Mouse (Mus musculus) kidney, embryonic 14.5 days (tissue): ENCODE data around the gene Tle3. TPM values are rescaled to one million over a fixed set of nuclear protein-coding genes. Genes with fewer than 3 reads are reported as not detected.
A peak's percentile ranks its signal among the peaks of the same experiment; 100 is the strongest.

ENCODE experiments used
- ATAC-seq: fragments of 200-750 bp; cut with Nextera tagmentation; 2 replicates; pipeline ENCODE4 v1.8.0; 2017; ENCODE audit warnings: moderate number of reproducible peaks, mild to moderate bottlenecking, moderate TSS enrichment, moderate library complexity; ENCODE audit not compliant: low FRiP score, low TSS enrichment
- H3K27ac ChIP-seq: fragments of 300-500 bp; sonication (generic); 2 replicates; pipeline ENCODE4 v1.5.1; 2014; ENCODE audit warnings: low read depth, mild to moderate bottlenecking, low read length, moderate library complexity, mixed read lengths
- H3K27me3 ChIP-seq: fragments of 300-500 bp; sonication (generic); 2 replicates; pipeline ENCODE4 v1.6.1; 2014; ENCODE audit warnings: mild to moderate bottlenecking, low read length; ENCODE audit not compliant: control insufficient read depth, insufficient read depth
- H3K36me3 ChIP-seq: fragments of 300-500 bp; sonication (generic); 2 replicates; pipeline ENCODE4 v1.6.1; 2014; ENCODE audit warnings: low read length, mixed read lengths; ENCODE audit not compliant: control insufficient read depth, insufficient read depth
- H3K4me1 ChIP-seq: fragments of 300-500 bp; sonication (generic); 2 replicates; pipeline ENCODE4 v1.6.1; 2014; ENCODE audit warnings: low read length, mixed read lengths; ENCODE audit not compliant: control insufficient read depth, insufficient read depth
- H3K4me2 ChIP-seq: fragments of 300-500 bp; sonication (generic); replicated peaks from 2 replicates; pipeline ENCODE4 v1.6.1; 2014; ENCODE audit warnings: low read depth, mild to moderate bottlenecking, low read length
- H3K4me3 ChIP-seq: fragments of 300-500 bp; sonication (generic); 2 replicates; pipeline ENCODE4 v1.5.1; 2014; ENCODE audit warnings: mild to moderate bottlenecking, low read length
- H3K9ac ChIP-seq: fragments of 300-500 bp; sonication (generic); 2 replicates; pipeline ENCODE4 v1.6.1; 2014; ENCODE audit warnings: low read depth, mild to moderate bottlenecking, low read length, moderate library complexity
- H3K9me3 ChIP-seq: fragments of 300-500 bp; sonication (generic); 2 replicates; pipeline ENCODE4 v1.6.1; 2016; ENCODE audit warnings: low read length; ENCODE audit not compliant: control insufficient read depth
- WGBS: fragments of 180-500 bp; shearing (Covaris S2); extraction: QIAGEN DNeasy Blood & Tissue Kit; methylation state at CpG from one replicate; pipeline ENCODE4 v1.1.7; 2014; 5-methylcytosine and 5-hydroxymethylcytosine counted together
- polyA plus RNA-seq: library from polyadenylated mRNA; unstranded; fragments of >200 nt; fragmentation: Nextera tagmentation; extraction: Ambion mirVana; gene quantifications from 2 replicates; pipeline ENCODE4 v1.2.1, GENCODE M21; 2014

Tle3 gene
- polyA plus RNA-seq, 1 experiment from 2014 or later, result 33.7 TPM

- Histone ChIP-seq H3K9me3 (no peaks in the 10 kb centered on the region), H3K27me3 (peaks cover 12% of the 10 kb centered on the region; the same call in 1 of the 2 replicates), H3K4me1 (peaks cover 15% of the 10 kb centered on the region), H3K27ac (no peak overlapping the region), H3K4me3 (no peak overlapping the region), H3K9ac (no peak overlapping the region), H3K4me2 (no peak overlapping the region), H3K36me3 (no peaks in the 10 kb centered on the region)
- 84% methylated on average over 7 of the region's 7 CpGs for WGBS
- no peak for ATAC-seq
Measured at GRCm38 (mm10) chr9:61332226-61332936, 39.8 kb upstream of the Tle3 start.

- no peak for ATAC-seq
- Histone ChIP-seq H3K4me1 (peaks cover 33% of the 10 kb centered on the region), H3K9me3 (no peaks in the 10 kb centered on the region), H3K36me3 (no peaks in the 10 kb centered on the region), H3K27me3 (peaks cover 26% of the 10 kb centered on the region), H3K4me2 (no peak overlapping the region), H3K9ac (no peak overlapping the region), H3K4me3 (no peak overlapping the region), H3K27ac (no peak overlapping the region)
Measured at GRCm38 (mm10) chr9:61336179-61336578, 36.0 kb upstream of the Tle3 start.

GRCm38 (mm10) chr9:61336591-61337587, 35.3 kb upstream of the Tle3 start:
- Histone ChIP-seq H3K4me2 (peak overlapping the region; percentile 12; the same call in 1 of the 2 replicates), H3K36me3 (no peaks in the 10 kb centered on the region), H3K4me1 (peaks cover 33% of the 10 kb centered on the region), H3K27me3 (peaks cover 30% of the 10 kb centered on the region), H3K9ac (no peak overlapping the region), H3K4me3 (no peak overlapping the region), H3K9me3 (no peaks in the 10 kb centered on the region), H3K27ac (peak overlapping the region; percentile 42; the same call in 1 of the 2 replicates)
- peak; percentile 89 for ATAC-seq
- WGBS, result 20% methylated on average over 17 of the region's 17 CpGs

GRCm38 (mm10) chr9:61337665-61338064, 34.5 kb upstream of the Tle3 start:
- H3K36me3 ChIP-seq, result no peaks in the 10 kb centered on the region
- peak overlapping the region; percentile 12 for H3K4me2 ChIP-seq
- no peaks in the 10 kb centered on the region for H3K9me3 ChIP-seq
- 4% methylated on average over 9 of the region's 9 CpGs for WGBS
- H3K4me3 ChIP-seq, result no peak overlapping the region
- peak overlapping the region; percentile 42; the same call in 1 of the 2 replicates for H3K27ac ChIP-seq
- peaks cover 30% of the 10 kb centered on the region for H3K27me3 ChIP-seq
- H3K9ac ChIP-seq, result no peak overlapping the region
- no peak for ATAC-seq
- H3K4me1 ChIP-seq, result peaks cover 33% of the 10 kb centered on the region

GRCm38 (mm10) chr9:61339311-61339710, 32.9 kb upstream of the Tle3 start:
- no peak overlapping the region for H3K4me2 ChIP-seq
- H3K36me3 ChIP-seq, result no peaks in the 10 kb centered on the region
- 18% methylated on average over 6 of the region's 6 CpGs for WGBS
- ATAC-seq, result no peak
- H3K9me3 ChIP-seq, result no peaks in the 10 kb centered on the region
- H3K4me1 ChIP-seq, result peaks cover 26% of the 10 kb centered on the region
- H3K27me3 ChIP-seq, result peaks cover 26% of the 10 kb centered on the region
- H3K4me3 ChIP-seq, result no peak overlapping the region
- H3K9ac ChIP-seq, result no peak overlapping the region
- H3K27ac ChIP-seq, result no peak overlapping the region

GRCm38 (mm10) chr9:61340333-61340732, 31.8 kb upstream of the Tle3 start:
- ATAC-seq, result no peak
- no peak overlapping the region for H3K4me3 ChIP-seq
- no peaks in the 10 kb centered on the region for H3K9me3 ChIP-seq
- peaks cover 23% of the 10 kb centered on the region; the same call in 1 of the 2 replicates for H3K27me3 ChIP-seq
- H3K36me3 ChIP-seq, result no peaks in the 10 kb centered on the region
- peaks cover 29% of the 10 kb centered on the region for H3K4me1 ChIP-seq
- H3K27ac ChIP-seq, result no peak overlapping the region
- H3K9ac ChIP-seq, result no peak overlapping the region
- no peak overlapping the region for H3K4me2 ChIP-seq
- 87% methylated on average over 2 of the region's 2 CpGs for WGBS

GRCm38 (mm10) chr9:61342297-61342696, 29.9 kb upstream of the Tle3 start:
- Histone ChIP-seq H3K4me1 (peaks cover 23% of the 10 kb centered on the region), H3K36me3 (no peaks in the 10 kb centered on the region), H3K9ac (no peak overlapping the region), H3K4me3 (no peak overlapping the region), H3K27me3 (peaks cover 23% of the 10 kb centered on the region; the same call in 1 of the 2 replicates), H3K27ac (no peak overlapping the region), H3K4me2 (no peak overlapping the region), H3K9me3 (no peaks in the 10 kb centered on the region)
- no peak for ATAC-seq
- WGBS, result 41% methylated on average over 6 of the region's 6 CpGs

GRCm38 (mm10) chr9:61344684-61345083, 27.5 kb upstream of the Tle3 start:
- H3K27me3 ChIP-seq, result peaks cover 14% of the 10 kb centered on the region; the same call in 1 of the 2 replicates
- WGBS, result 30% methylated on average over 6 of the region's 6 CpGs
- H3K9me3 ChIP-seq, result no peaks in the 10 kb centered on the region
- ATAC-seq, result no peak
- no peaks in the 10 kb centered on the region for H3K36me3 ChIP-seq
- no peak overlapping the region for H3K9ac ChIP-seq
- H3K4me1 ChIP-seq, result peaks cover 9% of the 10 kb centered on the region
- H3K27ac ChIP-seq, result no peak overlapping the region
- H3K4me2 ChIP-seq, result no peak overlapping the region
- no peak overlapping the region for H3K4me3 ChIP-seq
